Mouse (Mus musculus): ENCODE results near the gene Iars2. TPM values are rescaled to one million over a fixed set of nuclear protein-coding genes. Genes with fewer than 3 reads are reported as not detected.
A peak's percentile ranks its signal among the peaks of the same experiment; 100 is the strongest.

Gene Iars2
- total RNA-seq, 2 experiments from 2014 or later = 35.2 to 43.2 TPM

DNA sequence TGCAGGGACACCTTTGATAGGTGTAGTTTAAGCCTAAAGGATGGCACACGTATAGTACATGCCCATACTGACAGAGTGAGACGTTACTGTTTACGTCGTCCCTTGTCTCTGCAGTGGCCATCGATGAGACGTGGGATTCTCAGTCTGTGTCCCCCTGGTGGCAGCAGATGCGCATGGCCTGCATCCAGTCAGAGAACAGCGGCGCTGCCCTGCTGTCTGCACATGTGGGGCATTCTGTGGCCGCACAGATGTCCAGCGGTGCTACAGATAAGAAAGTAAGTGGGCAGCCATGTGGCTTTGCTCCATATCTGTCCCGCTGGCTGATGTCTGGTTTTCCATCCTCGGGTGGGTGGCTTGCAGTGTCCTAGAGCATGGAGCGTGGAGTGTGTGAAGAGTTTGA lies 66.6 kb downstream of the Iars2 start:
- H3K4me3 ChIP-seq = no peak overlapping the region
- no peak overlapping the region for H3K27ac ChIP-seq
- TF ChIP-seq CTCF (IDR thresholded peaks at IDR 0.05) = peak; percentile 32; the same call in 1 of the 2 replicates
- intact Hi-C loops (cut with DNase I) = no loop called here
- no peak for DNase-seq

DNA sequence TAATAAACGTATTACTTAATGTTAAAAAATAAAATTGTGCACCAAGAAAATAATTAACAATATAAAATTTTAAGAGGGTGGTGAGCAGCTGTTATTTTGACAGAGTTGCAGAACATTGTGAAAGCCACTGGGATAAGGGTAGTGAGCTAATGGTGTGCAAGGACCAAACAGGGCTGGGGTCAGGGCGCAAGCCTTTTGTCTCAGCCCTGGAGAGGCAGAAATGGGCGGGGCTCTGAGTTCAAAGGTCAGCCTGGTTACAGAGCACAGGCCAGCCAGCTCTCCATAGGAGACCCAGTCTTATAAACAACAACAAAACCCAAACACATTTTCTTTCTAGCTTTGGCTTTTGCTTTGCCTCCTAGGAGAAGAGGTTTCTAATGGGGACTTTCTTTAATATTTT lies 72.4 kb downstream of the Iars2 start:
- DNase-seq = peak; percentile 52
- H3K4me3 ChIP-seq = no peak overlapping the region
- intact Hi-C loops (cut with DNase I) = no loop called here
- no peak overlapping the region for H3K27ac ChIP-seq
- TF ChIP-seq CTCF (IDR thresholded peaks at IDR 0.05) = no peak

DNA sequence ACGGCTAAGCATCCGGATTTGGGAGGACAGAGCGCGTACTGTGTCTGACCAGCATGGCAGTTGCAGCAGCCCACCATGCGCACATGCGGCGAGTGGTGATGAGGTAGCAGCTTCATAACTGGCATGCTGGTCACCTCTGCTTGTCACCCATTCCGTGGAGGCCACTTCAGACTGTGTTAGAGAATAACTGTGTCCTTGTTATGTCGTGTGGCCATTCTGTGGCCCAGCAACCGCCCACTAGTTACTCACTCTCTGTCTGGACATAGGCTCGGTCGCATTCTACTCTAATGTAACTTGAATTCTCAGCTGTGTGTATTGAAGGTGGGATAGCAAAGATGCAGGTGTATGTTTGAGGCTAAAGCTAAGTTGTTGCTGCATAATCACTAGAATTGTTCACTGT lies 73.9 kb downstream of the Iars2 start:
- H3K27ac ChIP-seq = no peak overlapping the region
- H3K4me3 ChIP-seq = no peak overlapping the region
- TF ChIP-seq CTCF (IDR thresholded peaks at IDR 0.05) = no peak
- intact Hi-C loops (cut with DNase I) = no loop called here
- no peak for DNase-seq

DNA sequence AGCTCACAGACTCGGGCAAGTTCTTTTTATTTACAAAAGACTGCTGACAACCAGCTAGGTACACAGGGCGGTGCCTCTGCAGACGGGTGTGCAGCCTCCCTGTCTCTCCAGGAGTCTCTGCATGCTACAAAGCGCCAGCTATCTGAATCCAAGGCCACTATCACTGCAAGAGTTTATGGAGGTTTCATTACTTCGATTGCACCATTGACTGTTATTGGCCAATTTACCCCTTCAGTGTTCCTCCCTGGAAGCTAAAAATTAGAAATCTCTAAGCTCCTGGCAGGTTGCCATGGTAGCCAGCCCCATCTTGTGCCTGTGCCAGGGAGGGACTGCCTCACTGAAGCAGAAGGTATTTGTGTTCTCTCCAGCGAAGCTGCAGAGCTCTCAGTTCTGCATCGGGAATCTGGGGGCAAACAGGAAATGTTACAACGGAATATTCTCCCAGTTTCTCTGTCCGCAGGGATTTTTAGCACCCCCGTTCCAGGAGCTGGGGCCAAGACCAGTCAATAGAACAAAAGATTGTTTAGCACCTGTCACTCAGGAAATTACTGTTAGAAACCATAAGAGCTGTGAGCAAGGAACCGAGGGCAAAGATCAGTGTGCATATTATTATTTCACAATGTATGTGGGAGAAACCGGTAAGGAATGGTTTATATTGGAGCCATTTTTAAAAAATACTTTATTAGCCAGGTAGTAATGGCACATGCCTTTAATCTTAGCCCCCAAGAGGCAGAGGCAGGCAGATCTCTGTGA lies 75.9 kb downstream of the Iars2 start:
- H3K27ac ChIP-seq = no peak overlapping the region

GRCm38 (mm10) chr1:185252351-185252750 lies 76.8 kb downstream of the Iars2 start:
- TF ChIP-seq CTCF (IDR thresholded peaks at IDR 0.05) = no peak
- H3K27ac ChIP-seq = no peak overlapping the region

More for the DNA sequence above, 75.9 kb downstream of the Iars2 start:
- DNase-seq = no peak
- intact Hi-C loops (cut with DNase I) = no loop called here
- no peak for TF ChIP-seq CTCF (IDR thresholded peaks at IDR 0.05)
- no peak overlapping the region for H3K4me3 ChIP-seq

GRCm38 (mm10) chr1:185248728-185249127 lies 80.5 kb downstream of the Iars2 start:
- TF ChIP-seq CTCF (IDR thresholded peaks at IDR 0.05) = no peak
- Histone ChIP-seq H3K4me3 (no peak overlapping the region), H3K27ac (no peak overlapping the region)
- intact Hi-C loops (cut with DNase I) = no loop called here
- DNase-seq = no peak

More at GRCm38 (mm10) chr1:185252351-185252750, 76.8 kb downstream of the Iars2 start:
- no peak overlapping the region for H3K4me3 ChIP-seq
- no peak for DNase-seq
- intact Hi-C loops (cut with DNase I) = no loop called here

- intact Hi-C loops (cut with DNase I) = no loop called here
- DNase-seq = no peak
- TF ChIP-seq CTCF (IDR thresholded peaks at IDR 0.05) = no peak
- no peak overlapping the region for H3K4me3 ChIP-seq
- no peak overlapping the region for H3K27ac ChIP-seq
These were observed 81.6 kb downstream of the Iars2 start for GRCm38 (mm10) chr1:185247429-185248085.

DNA sequence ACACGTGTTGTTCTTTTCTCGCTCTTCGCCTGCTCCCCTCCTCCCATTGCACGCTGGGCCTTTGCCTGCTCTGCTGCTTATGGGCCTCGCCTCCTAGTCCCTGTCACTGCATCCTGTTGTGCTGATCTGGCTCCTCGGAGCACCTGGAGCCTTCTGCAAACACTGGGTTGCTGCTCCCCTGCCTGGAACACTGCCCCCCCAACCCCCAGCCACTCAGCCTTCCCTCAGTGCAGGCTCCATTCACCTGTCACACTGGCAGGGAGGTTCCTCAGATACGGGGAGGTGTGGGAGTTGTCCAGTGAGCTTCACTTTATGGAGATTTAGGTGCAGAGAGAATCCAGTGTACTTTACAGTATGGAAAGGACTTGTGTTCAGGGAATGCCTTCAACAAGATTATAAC lies 83.7 kb downstream of the Iars2 start:
- DNase-seq = no peak
- intact Hi-C loops (cut with DNase I) = no loop called here
- TF ChIP-seq CTCF (IDR thresholded peaks at IDR 0.05) = no peak
- no peak overlapping the region for H3K27ac ChIP-seq
- no peak overlapping the region for H3K4me3 ChIP-seq

GRCm38 (mm10) chr1:185243013-185243412 lies 86.2 kb downstream of the Iars2 start:
- intact Hi-C loops (cut with DNase I) = no loop called here
- no peak for TF ChIP-seq CTCF (IDR thresholded peaks at IDR 0.05)
- no peak overlapping the region for H3K4me3 ChIP-seq
- no peak overlapping the region for H3K27ac ChIP-seq
- DNase-seq = no peak

DNA sequence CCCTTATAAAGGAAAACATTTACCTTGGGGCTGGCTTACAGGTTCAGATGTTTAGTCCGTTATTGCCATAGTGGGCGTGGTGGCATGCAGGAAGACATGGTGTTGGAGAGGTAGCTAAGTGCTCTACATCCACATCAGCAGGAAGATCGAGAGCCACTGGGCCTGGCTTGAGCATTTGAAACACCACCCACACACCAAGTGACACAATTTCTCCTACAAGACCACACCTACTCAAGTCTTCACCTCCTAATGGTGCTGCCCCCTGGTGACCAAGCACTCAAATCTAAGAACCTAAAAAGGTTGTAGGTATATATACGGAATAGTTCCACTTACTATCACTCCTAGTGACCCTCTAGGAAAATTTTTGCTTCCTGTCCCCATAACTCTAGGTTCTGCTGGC lies 92.7 kb downstream of the Iars2 start:
- H3K4me3 ChIP-seq = no peak overlapping the region
- intact Hi-C loops (cut with DNase I) = no loop called here
- H3K27ac ChIP-seq = no peak overlapping the region
- DNase-seq = no peak
- TF ChIP-seq CTCF (IDR thresholded peaks at IDR 0.05) = peak; percentile 14; the same call in 1 of the 2 replicates

GRCm38 (mm10) chr1:185235837-185236236 lies 93.4 kb downstream of the Iars2 start:
- DNase-seq = no peak
- Histone ChIP-seq H3K4me3 (no peak overlapping the region), H3K27ac (no peak overlapping the region)
- no peak for TF ChIP-seq CTCF (IDR thresholded peaks at IDR 0.05)
- intact Hi-C loops (cut with DNase I) = no loop called here

Small RNA genes lying within 50 kb of the gene (microRNA-seq; reads per million reads assigned to microRNA genes)
- gene Mir194-1 (not detected), gene Mir215 (not detected), gene Mir664 (217 reads per million, percentile 56 among the genes with 10 or more reads in this experiment)

Other genes with a start within 250 kb of the Iars2 start
- 10 to 100 TPM; 18.1 to 18.5 TPM for gene Rab3gap2, start 125.3 kb downstream of the Iars2 start, total RNA-seq (2021)
- 10 to 100 TPM; 14.7 to 23.0 TPM for gene Bpnt1, start 2.8 kb upstream of the Iars2 start, total RNA-seq (2021)
- gene Eprs, start 33.6 kb upstream of the Iars2 start, total RNA-seq (2021) = 100 to 1,000 TPM; 134 to 157 TPM
- not detected for gene Slc30a10, start 125.5 kb upstream of the Iars2 start, total RNA-seq (2021)